Mouse (Mus musculus) spleen, postnatal 0 days (tissue): ENCODE measurements around the gene Elmsan1. TPM values are rescaled to one million over a fixed set of nuclear protein-coding genes. Genes with fewer than 3 reads are reported as not detected.

Experiments used
- polyA plus RNA-seq: library from polyadenylated mRNA; unstranded; fragments of >200 nt; fragmentation: Nextera tagmentation; extraction: Ambion mirVana; gene quantifications from 2 replicates; pipeline ENCODE4 v1.2.1, GENCODE M21; 2015

Elmsan1 gene
- polyA plus RNA-seq = 6.1 and 6.8 TPM in 2 replicates

DNA sequence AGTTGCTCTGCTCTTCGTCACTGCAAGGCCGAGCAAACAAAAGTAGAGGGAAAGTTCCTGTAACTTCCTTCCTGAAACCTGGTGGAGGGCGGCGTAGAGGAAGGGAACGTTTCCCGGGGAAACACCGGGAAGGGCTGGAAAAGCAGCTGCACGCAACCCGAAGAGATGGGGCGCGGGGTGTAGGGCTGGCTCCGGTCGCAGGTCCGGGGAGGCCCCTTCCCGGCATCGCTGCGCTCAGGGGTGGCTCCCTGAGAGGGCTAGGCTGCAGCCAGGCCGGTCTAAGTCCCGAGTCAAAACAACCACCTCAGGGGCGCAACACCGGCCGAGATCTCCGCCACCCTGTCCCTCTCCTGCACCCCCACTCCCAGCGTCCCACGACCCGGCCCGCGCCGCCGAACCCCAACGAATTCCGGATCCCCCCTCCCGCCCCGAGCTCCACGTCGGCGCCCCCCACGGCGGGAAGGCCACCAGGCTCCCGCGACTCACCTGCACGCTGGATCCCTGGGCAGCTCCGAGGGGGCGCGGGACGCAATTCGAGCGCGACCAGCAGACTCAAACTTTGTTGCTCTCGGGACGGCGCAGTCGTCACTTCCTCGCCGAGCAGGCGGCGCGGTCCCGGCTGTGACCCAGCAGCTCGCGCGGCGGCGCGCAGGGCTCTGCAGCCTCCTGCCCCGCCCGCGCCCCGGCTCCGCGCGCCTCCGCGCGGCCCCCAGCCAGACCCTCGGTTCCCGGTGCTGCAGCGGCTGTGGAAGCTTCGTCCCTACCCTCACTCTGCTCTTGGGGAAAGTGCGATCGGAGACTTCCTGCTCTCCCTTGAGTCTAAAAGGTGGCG is at the start of gene Elmsan1:
Gene Elmsan1, minus strand, starts transcription at position 593 of the 832 bp plus-strand sequence.

DNA sequence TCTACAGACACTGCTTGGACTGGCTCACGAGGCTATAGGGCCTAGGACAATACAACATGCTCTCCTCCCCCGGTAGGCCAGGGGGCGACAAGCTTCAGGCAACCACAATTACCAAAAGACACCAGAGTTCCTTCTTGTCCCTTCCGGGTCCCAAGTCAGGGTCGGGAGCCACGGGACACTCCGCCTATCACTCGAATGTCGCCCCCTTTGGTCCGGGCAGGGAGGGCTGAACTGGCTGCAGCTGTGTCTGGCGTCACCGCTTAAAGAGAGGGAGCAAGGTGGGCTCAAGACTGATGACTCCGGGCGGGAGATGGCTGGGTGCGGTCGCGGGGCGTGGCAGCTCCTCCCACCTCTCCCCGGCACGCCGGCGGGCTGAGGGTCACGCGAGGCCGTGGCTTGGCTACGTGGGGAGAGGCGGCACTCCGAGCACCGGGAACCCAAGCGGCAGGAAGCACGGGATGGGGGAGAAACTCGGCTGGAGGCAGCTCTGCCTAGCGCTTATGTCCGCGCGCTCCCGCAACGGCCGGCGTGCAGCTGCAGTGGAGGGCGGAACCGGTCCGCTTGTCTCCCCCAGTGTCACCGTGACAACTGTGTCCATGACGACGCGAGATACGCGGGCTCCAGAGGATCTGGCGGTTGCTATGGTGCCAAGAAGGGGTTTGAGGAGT is 70.6 kb downstream of the Elmsan1 start, which contains the start of gene Pnma1:
Gene Pnma1, minus strand, starts transcription at position 536 of the 668 bp plus-strand sequence.

DNA sequence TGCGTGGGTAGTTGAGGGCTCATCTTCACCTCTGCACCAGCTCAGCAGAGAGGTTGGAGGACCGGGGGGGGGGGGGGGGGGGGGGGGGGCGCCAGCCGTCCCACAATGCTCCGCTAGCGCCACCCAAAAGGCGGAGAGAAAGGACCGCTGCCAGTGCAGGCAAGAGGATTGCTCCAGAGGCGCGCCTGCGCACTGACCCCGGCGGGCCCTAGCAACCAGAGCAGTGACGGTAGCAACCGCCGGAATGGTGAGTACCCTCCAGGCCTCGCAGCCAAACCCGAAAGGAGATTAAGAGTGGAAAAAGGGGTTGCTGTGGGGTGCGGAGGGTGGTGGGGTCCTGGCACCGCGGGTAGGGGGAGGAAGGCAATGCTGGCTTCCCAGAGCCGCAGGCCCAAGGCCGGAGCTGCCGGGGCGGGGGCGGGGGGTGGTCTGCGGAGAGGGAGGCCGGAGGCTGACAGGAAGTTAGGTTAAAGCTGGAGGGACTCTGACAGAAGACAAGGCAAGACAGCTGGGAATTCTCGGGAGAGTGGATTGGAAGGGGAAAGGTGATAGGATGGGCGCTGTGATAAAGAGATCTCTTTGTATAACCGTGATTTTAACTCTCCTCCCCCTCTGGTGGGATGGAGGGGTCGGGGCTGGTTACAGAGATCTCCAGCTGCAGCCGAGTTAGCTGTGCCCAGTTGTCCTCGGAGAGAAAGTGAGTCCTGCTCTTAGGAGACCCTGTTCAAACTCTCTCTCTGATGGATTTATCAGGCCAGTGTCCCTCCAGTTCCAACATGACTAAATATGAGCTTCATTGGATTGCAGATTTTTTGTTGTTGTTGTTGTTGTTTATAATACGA is 104.3 kb downstream of the Elmsan1 start, which contains the start of gene Dnal1:
Gene Dnal1, plus strand, starts transcription at position 214 of the 842 bp plus-strand sequence.

DNA sequence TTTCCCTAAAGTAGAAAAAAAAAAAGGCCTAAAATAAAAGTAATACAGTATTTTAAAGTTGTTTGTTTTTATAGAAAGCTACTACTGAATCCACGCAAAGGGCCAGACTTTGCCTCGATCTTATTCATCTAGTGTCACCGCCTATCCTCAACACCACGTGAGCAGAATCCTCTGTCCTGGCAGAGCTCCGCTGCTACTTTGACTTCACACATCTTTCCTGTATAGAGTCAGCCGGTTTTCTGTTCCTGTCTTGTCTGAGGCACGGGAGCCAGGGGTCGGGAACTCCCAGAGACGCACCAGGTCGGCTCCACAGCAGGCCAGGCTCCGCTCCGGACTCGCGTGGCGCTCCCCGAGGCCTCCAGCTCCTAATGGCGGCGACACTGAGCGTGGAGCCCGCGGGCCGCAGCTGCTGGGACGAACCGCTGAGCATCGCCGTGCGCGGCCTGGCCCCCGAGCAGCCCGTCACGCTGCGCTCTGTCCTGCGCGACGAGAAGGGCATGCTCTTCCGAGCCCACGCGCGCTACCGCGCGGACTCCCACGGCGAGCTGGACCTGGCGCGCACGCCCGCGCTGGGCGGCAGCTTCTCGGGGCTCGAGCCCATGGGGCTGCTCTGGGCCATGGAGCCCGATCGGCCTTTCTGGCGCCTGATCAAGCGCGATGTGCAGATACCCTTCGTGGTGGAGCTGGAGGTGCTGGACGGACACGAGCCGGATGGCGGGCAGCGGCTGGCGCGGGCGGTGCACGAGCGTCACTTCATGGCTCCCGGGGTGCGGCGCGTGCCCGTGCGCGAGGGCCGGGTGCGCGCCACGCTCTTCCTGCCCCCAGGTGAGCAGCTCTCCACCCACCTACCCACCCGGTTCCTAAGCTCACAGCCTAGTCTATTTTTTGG is 117.8 kb downstream of the Elmsan1 start, which contains the start of gene Acot6:
Gene Acot6, plus strand, starts transcription at position 51 of the 889 bp plus-strand sequence.

Other genes with a start within 250 kb of the Elmsan1 start
- not detected in 2 replicates for gene Heatr4, start 234.0 kb downstream of the Elmsan1 start, polyA plus RNA-seq
- 19.0 and 19.9 TPM in 2 replicates for gene Acot2, start 231.0 kb downstream of the Elmsan1 start, polyA plus RNA-seq
- gene Acot1, start 209.4 kb downstream of the Elmsan1 start, polyA plus RNA-seq = 5.7 and 6.8 TPM in 2 replicates
- 0.13 TPM in 2 replicates for gene Acot4, start 180.5 kb downstream of the Elmsan1 start, polyA plus RNA-seq
- gene Gm49366, start 179.9 kb downstream of the Elmsan1 start, polyA plus RNA-seq = not detected in 2 replicates
- gene Acot3, start 166.7 kb downstream of the Elmsan1 start, polyA plus RNA-seq = 0.04 TPM in 1 of 2 replicates, not detected in the other
- gene Acot5, start 149.6 kb downstream of the Elmsan1 start, polyA plus RNA-seq = not detected in 2 replicates
- gene Acot6, start 118.2 kb downstream of the Elmsan1 start, polyA plus RNA-seq = 0.90 and 1.3 TPM in 2 replicates
- 0.63 and 1.0 TPM in 2 replicates for gene Dnal1, start 104.5 kb downstream of the Elmsan1 start, polyA plus RNA-seq
- gene Pnma1, start 70.4 kb downstream of the Elmsan1 start, polyA plus RNA-seq = 0.41 and 0.43 TPM in 2 replicates
- 24.6 and 25.1 TPM in 2 replicates for gene Ptgr2, start 66.4 kb upstream of the Elmsan1 start, polyA plus RNA-seq
- 45.0 and 48.5 TPM in 2 replicates for gene Zfp410, start 98.0 kb upstream of the Elmsan1 start, polyA plus RNA-seq
- gene Coq6, start 142.8 kb upstream of the Elmsan1 start, polyA plus RNA-seq = 20.7 and 21.5 TPM in 2 replicates
- 0.97 and 1.4 TPM in 2 replicates for gene Fam161b, start 143.0 kb upstream of the Elmsan1 start, polyA plus RNA-seq
- gene Entpd5, start 190.1 kb upstream of the Elmsan1 start, polyA plus RNA-seq = 6.5 and 7.0 TPM in 2 replicates
- 0.53 and 0.63 TPM in 2 replicates for gene Bbof1, start 190.2 kb upstream of the Elmsan1 start, polyA plus RNA-seq
- gene Rnf113a2, start 198.3 kb upstream of the Elmsan1 start, polyA plus RNA-seq = 23.2 and 26.2 TPM in 2 replicates
- 8.4 and 11.7 TPM in 2 replicates for gene Aldh6a1, start 232.1 kb upstream of the Elmsan1 start, polyA plus RNA-seq
- 12.8 and 14.9 TPM in 2 replicates for gene Lin52, start 232.5 kb upstream of the Elmsan1 start, polyA plus RNA-seq